Mouse (Mus musculus) hindbrain, embryonic 12.5 days (tissue): ENCODE results near the gene Spata25. TPM values are rescaled to one million over a fixed set of nuclear protein-coding genes. Genes with fewer than 3 reads are reported as not detected.

Experiments
- ATAC-seq: fragments of 200-750 bp; cut with Nextera tagmentation; 2 replicates; pipeline ENCODE4 v1.8.0; 2017; ENCODE audit warnings: moderate TSS enrichment; ENCODE audit not compliant: low FRiP score
- H3K27ac ChIP-seq: fragments of 300-500 bp; sonication (generic); 2 replicates; pipeline ENCODE4 v1.5.1; 2016; ENCODE audit warnings: mild to moderate bottlenecking
- H3K27me3 ChIP-seq: fragments of 300-500 bp; sonication (generic); 2 replicates; pipeline ENCODE4 v1.6.1; 2016; ENCODE audit warnings: mild to moderate bottlenecking
- H3K36me3 ChIP-seq: fragments of 300-500 bp; sonication (generic); 2 replicates; pipeline ENCODE4 v1.6.1; 2016; ENCODE audit warnings: mild to moderate bottlenecking
- H3K4me1 ChIP-seq: fragments of 300-500 bp; sonication (generic); 2 replicates; pipeline ENCODE4 v1.6.1; 2016
- H3K4me2 ChIP-seq: fragments of 300-500 bp; sonication (generic); replicated peaks from 2 replicates; pipeline ENCODE4 v1.6.1; 2016; ENCODE audit warnings: mild to moderate bottlenecking
- H3K4me3 ChIP-seq: fragments of 300-500 bp; sonication (generic); 2 replicates; pipeline ENCODE4 v1.5.1; 2016; ENCODE audit warnings: mild to moderate bottlenecking
- H3K9ac ChIP-seq: fragments of 300-500 bp; sonication (generic); 2 replicates; pipeline ENCODE4 v1.6.1; 2016; ENCODE audit warnings: mild to moderate bottlenecking, moderate library complexity
- H3K9me3 ChIP-seq: fragments of 300-500 bp; sonication (generic); replicated peaks from 2 replicates; pipeline ENCODE4 v1.6.1; 2016; ENCODE audit warnings: mild to moderate bottlenecking
- WGBS: fragments of 180-500 bp; shearing (Covaris S2); methylation state at CpG from one replicate; pipeline ENCODE4 v1.1.7; 2016; 5-methylcytosine and 5-hydroxymethylcytosine counted together
- polyA plus RNA-seq: library from polyadenylated mRNA; unstranded; fragments of >200 nt; fragmentation: Nextera tagmentation; extraction: Ambion mirVana; gene quantifications from 2 replicates; pipeline ENCODE4 v1.2.1, GENCODE M21; 2016

Gene Spata25
- polyA plus RNA-seq, 1 experiment from 2014 or later, result not detected

DNA sequence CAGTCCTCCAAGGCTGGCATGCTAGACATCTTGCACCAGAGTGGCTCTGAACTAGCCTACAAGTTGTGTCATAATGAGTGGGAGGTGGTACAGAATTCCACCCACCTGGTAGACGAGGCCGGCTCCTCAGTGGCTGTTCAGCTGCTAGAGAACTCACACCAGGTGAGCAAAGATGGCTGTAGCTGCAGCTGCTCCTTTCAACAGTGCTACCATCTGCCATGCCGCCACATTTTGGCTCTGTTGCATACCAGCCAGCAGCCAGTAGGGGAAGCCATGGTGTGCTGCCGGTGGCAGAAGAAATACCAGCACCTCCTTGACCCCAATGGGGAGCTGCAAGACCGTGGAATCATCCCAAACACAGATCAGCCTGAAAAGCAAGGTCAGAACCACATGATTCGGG lies 7.3 kb downstream of the Spata25 start:
- WGBS, result 90% methylated on average over 6 of the region's 6 CpGs
- Histone ChIP-seq H3K4me1 (peaks cover 13% of the 10 kb centered on the region), H3K9me3 (no peaks in the 10 kb centered on the region), H3K27me3 (no peaks in the 10 kb centered on the region), H3K9ac (no peak overlapping the region), H3K4me2 (no peak overlapping the region), H3K36me3 (peaks cover 31% of the 10 kb centered on the region), H3K4me3 (no peak overlapping the region), H3K27ac (no peak overlapping the region)
- ATAC-seq, result no peak

DNA sequence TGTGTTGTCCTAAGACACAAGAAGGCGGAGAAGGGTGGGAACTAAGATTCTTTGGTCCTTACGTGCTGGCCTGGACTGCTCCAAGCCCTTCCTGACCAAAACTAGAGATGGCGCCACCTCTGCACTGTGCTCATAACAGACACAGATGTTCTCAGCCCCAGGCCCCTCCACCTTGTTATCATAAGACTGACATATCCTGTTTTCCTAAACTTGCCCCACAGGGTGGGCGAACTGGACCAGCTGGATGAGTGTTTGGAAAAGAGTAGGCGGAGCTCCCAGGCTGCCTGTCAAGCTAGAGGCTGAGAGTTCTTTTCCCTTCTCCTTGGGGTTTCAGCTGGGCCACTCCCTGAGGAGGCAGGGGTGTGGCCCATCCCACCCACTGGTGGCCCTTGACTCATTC lies 10.6 kb downstream of the Spata25 start:
- no peak for ATAC-seq
- Histone ChIP-seq H3K27ac (no peak overlapping the region), H3K36me3 (peaks cover 25% of the 10 kb centered on the region), H3K4me2 (no peak overlapping the region), H3K27me3 (no peaks in the 10 kb centered on the region), H3K4me3 (no peak overlapping the region), H3K9me3 (no peaks in the 10 kb centered on the region), H3K4me1 (peaks cover 6% of the 10 kb centered on the region), H3K9ac (no peak overlapping the region)
- 70% methylated on average over 5 of the region's 5 CpGs for WGBS

DNA sequence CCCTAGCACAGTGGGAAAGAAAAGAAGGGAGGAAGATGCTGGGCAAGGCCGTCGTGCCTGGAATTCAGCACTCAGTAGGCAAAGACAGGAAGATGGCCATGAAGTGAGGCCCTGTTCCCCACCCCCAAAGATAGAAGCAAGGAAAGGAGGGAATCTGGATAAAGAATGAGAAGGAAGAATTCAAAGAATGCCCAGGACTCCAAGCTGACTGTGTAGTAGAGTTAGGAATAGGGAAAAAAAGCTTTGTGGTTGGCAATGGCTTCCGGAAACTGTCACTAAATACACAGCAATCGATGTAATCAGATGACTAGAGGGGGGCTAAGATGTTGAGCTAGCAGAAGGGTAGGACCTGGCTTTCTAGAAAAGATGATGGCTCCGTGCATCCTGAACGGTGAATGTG lies 11.1 kb downstream of the Spata25 start:
- Histone ChIP-seq H3K4me1 (peaks cover 2% of the 10 kb centered on the region), H3K9me3 (no peaks in the 10 kb centered on the region), H3K27ac (no peak overlapping the region), H3K36me3 (peaks cover 25% of the 10 kb centered on the region), H3K4me2 (no peak overlapping the region), H3K9ac (no peak overlapping the region), H3K4me3 (no peak overlapping the region), H3K27me3 (no peaks in the 10 kb centered on the region)
- WGBS, result 79% methylated on average over 6 of the region's 6 CpGs
- ATAC-seq, result no peak

DNA sequence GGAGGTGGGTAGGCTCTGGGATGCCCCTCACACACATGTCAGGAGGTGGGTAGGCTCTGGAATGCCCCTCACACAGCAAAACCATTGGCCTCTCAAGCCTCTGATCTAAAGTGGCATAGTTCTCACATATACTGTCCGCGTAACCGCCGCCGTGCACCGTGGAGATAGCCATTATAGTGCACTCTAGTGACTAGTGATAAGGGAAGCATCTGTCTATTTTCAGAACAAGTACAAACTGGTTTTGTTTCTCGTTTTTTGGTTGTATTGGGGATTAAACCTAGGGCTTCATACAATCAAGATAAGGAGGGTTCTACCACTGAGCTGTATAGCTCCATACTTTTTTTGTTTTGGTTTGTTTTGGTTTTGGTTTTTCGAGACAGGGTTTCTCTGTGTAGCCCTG lies 12.5 kb downstream of the Spata25 start:
- WGBS, result 91% methylated on average over 8 of the region's 8 CpGs
- Histone ChIP-seq H3K9ac (no peak overlapping the region), H3K36me3 (peaks cover 16% of the 10 kb centered on the region), H3K27ac (no peak overlapping the region), H3K9me3 (no peaks in the 10 kb centered on the region), H3K27me3 (no peaks in the 10 kb centered on the region), H3K4me3 (no peak overlapping the region), H3K4me2 (no peak overlapping the region), H3K4me1 (no peaks in the 10 kb centered on the region; the same call in 1 of the 2 replicates)
- no peak for ATAC-seq

DNA sequence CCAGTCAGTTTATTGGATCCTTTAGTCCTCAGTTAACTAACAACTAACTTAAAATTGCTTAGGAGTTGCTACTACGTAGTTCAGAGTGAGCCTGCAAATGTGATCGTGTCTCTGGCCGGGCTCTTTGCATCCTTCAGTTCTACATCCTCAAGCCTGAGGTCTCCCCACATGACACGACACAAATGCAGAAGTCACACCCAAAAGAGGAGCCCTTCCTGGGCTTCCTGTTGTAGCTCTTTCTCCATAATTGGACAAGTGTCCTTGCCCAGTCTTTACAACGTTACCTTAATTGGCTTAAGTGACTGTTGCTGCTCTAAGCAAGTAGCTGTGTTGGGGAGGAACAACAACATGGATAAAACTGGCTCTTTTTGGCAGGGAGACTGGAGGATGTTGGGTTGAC lies 13.0 kb downstream of the Spata25 start:
- H3K27me3 ChIP-seq, result no peaks in the 10 kb centered on the region
- no peak overlapping the region for H3K9ac ChIP-seq
- no peak for ATAC-seq
- H3K36me3 ChIP-seq, result peaks cover 11% of the 10 kb centered on the region
- no peak overlapping the region for H3K4me2 ChIP-seq
- no peak overlapping the region for H3K27ac ChIP-seq
- no peak overlapping the region for H3K4me3 ChIP-seq
- no peaks in the 10 kb centered on the region for H3K9me3 ChIP-seq
- H3K4me1 ChIP-seq, result no peaks in the 10 kb centered on the region; the same call in 1 of the 2 replicates
- 91% methylated on average over 5 of the region's 5 CpGs for WGBS

DNA sequence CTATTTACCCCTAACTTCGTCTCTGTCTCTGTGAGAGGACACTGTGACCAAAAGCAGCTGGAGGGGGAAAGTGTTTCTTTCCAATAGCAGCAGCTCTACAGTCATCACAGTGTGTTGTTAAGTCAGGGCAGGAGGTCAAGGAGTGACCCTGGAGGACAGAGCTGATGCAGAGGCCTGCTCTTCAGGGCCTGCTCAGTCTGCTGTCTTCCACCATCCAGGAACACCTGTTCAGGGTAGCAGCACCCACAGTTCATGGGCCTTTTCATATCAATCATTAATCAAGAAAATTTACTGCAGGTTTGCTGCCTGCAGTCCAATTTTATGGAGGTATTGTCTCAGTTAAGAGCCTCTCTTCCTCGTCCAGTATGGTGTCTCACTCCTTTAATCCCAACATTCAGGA lies 14.8 kb downstream of the Spata25 start:
- Histone ChIP-seq H3K4me1 (no peaks in the 10 kb centered on the region; the same call in 1 of the 2 replicates), H3K4me2 (no peak overlapping the region), H3K9ac (no peak overlapping the region), H3K27me3 (no peaks in the 10 kb centered on the region), H3K9me3 (no peaks in the 10 kb centered on the region), H3K36me3 (peaks cover 17% of the 10 kb centered on the region), H3K27ac (no peak overlapping the region), H3K4me3 (no peak overlapping the region)
- WGBS, result 67% methylated on average over 2 of the region's 2 CpGs
- no peak for ATAC-seq

DNA sequence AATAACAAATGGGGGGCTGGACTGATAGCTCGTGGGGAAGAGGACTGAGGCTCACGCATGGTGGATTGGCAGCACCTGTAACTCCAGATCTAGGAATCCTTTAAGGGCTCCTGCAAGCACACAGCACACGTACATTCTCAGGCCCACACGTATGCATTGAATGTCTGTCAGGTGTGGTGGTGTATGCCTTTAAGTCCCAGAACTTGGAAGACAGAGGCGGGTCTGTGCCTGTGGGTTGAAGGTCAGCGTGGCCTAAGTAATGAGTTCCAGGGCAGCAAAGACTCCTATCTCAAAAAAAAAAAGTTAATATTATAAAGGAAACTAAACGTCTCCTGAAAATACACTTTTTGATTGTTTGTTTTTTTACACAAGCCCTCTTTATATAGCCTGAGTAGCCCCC lies 21.7 kb downstream of the Spata25 start:
- H3K4me2 ChIP-seq, result no peak overlapping the region

DNA sequence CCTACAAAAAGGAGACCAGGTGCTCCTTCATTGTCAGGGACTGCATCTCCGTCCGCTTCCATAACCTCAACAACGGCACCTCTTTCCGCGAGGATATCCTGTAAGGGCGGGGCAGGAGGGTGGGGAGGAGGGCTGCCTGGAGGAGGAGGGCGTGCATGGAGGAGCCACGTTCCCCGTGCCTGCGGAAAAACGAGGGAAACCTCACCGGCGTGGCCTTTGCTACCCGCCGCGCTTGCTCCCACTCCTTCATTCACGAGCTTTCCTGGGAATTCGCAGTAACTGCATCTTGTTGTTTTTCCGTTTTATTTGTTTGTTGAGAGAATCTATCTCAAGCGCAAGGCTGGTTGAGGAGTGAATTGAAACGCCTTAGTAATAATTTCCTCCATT lies 23.0 kb downstream of the Spata25 start:
- Histone ChIP-seq H3K4me2 (peak overlapping the region; percentile 85), H3K27me3 (no peaks in the 10 kb centered on the region), H3K9me3 (no peaks in the 10 kb centered on the region), H3K27ac (peak overlapping the region; percentile 92), H3K36me3 (peaks cover 21% of the 10 kb centered on the region), H3K4me3 (peak overlapping the region; percentile 82), H3K4me1 (peaks cover 25% of the 10 kb centered on the region), H3K9ac (peak overlapping the region; percentile 84)
- 2% methylated on average over 21 of the region's 21 CpGs for WGBS
- ATAC-seq, result peak; percentile 62

More for the DNA sequence above, 21.7 kb downstream of the Spata25 start:
- Histone ChIP-seq H3K9ac (0 out of 2 replicates have a peak overlapping the region, but pooled peaks have one; percentile 18), H3K27ac (no peak overlapping the region), H3K4me3 (no peak overlapping the region), H3K4me1 (peaks cover 25% of the 10 kb centered on the region), H3K27me3 (no peaks in the 10 kb centered on the region), H3K36me3 (peaks cover 14% of the 10 kb centered on the region), H3K9me3 (no peaks in the 10 kb centered on the region)
- ATAC-seq, result no peak
- WGBS, result 81% methylated on average over 7 of the region's 7 CpGs

DNA sequence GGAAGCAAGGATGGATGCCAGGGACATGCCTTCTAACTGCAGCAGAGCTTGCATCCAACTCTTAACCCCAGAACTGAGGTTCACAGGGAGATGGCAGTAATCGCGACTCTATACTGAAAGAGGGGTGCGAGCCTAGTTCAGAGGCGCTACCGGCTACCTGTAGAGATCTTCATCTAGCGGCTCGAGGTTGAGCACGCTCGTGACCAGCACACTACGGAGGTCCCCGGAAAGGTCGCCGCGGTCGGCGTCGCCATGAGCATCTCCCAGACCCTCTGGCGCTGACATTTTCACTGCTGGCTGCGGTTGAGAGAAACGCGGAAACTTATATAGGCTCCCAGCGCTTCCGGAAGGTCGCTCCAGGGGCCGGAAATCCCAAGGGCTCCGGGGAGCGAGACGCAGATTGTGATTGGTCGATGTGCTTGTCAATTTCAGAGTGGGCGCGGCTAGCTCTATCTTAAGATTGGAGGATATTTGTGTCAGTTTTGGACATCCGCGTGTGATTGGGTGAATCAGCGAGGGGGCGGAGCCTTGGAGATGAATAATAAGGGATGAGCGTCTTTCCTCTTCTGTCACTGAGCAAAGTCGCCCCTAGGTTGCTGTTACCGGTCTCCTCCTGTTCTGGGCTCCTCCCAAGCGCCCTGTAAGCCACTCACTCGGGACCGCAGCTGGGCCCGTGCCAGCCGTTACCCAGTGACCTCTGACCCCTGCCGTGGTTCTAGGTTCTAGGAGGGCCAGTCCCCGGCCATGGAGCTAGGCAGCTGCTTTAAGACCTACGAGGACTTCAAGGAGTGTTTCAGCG lies 23.6 kb downstream of the Spata25 start, which contains the start of the genes Acot8 and Zswim3:
TSS of gene Acot8 (minus strand) at position 350 of the 799 bp plus-strand sequence.
TSS of gene Zswim3 (plus strand) at position 566 of the 799 bp plus-strand sequence.
- peak; percentile 95 for ATAC-seq
- no peaks in the 10 kb centered on the region for H3K9me3 ChIP-seq
- peak within 1 kb of the TSS; percentile 92 for H3K27ac ChIP-seq

DNA sequence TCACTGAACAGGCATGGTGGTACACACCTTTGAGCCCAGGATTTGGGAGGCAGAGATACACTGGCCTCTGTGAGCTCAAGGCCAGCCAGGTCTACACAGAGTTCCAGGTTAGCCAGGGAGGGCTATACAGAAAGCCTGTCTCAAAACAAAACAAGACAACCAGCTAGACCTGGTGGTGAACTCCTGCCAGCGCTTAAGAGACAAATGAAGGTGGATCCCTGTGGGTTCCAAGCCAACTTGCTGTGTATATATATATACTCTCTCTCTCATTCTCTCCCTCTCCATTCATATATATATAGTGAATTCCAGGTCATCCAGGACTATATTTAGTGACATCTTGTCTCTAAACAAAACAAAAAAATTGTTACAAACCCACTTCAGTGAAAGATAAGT lies 24.4 kb downstream of the Spata25 start:
- H3K27ac ChIP-seq, result no peak overlapping the region
- WGBS, result 45% methylated on average over 1 of the region's 1 CpGs

More for the DNA sequence above, 23.6 kb downstream of the Spata25 start, which contains the start of the genes Acot8 and Zswim3:
- under 1% methylated on average over 47 of the region's 47 CpGs for WGBS
- Histone ChIP-seq H3K27me3 (no peaks in the 10 kb centered on the region), H3K4me1 (peaks cover 25% of the 10 kb centered on the region), H3K36me3 (peaks cover 24% of the 10 kb centered on the region), H3K4me3 (peak within 1 kb of the TSS; percentile 82), H3K4me2 (peak within 1 kb of the TSS; percentile 85), H3K9ac (peak within 1 kb of the TSS; percentile 84)

DNA sequence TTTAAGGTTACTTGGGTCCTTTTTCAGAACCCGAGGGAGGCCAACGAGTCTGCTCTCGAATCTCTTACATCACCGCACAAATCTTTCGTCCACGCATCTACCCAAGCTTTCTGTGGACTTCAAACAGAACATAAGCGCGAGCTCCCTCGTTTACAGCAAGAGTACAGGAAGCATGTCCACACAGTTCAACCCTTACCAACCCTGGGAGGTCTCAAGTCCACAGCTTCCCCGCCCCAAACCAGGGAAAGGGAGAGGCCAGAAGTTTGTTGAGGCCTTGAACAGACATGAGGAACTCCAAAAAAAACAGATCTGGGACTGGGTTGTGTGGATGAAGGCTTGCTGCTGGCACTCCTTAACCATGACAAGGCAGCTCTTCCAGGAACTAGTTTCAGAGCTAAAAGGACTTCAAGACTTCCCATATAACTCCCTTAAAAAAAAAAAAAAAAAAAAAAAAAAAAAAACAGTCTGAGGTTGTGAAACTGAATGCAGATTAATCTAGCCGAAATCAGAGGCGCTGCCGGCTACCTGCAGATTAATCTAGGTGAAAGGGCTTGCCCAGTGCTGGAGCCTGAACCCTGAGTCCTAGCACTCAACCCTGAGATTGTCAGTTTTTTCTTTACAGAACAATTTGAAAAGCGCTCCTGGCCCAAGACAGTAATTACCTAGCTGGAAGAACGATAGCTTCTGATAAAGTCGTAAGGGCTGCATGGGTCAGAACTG lies 25.0 kb downstream of the Spata25 start:
- H3K27me3 ChIP-seq, result no peaks in the 10 kb centered on the region
- no peak for ATAC-seq
- peaks cover 25% of the 10 kb centered on the region for H3K4me1 ChIP-seq
- H3K9me3 ChIP-seq, result no peaks in the 10 kb centered on the region
- peak overlapping the region; percentile 82 for H3K4me3 ChIP-seq
- H3K9ac ChIP-seq, result peak overlapping the region; percentile 82
- WGBS, result 95% methylated on average over 16 of the region's 16 CpGs
- H3K27ac ChIP-seq, result no peak overlapping the region
- H3K4me2 ChIP-seq, result peak overlapping the region; percentile 80
- H3K36me3 ChIP-seq, result peaks cover 25% of the 10 kb centered on the region

More for the DNA sequence above, 24.4 kb downstream of the Spata25 start:
- H3K4me2 ChIP-seq, result peak overlapping the region; percentile 80
- H3K4me3 ChIP-seq, result peak overlapping the region; percentile 82
- no peak for ATAC-seq
- H3K4me1 ChIP-seq, result peaks cover 25% of the 10 kb centered on the region
- peaks cover 27% of the 10 kb centered on the region for H3K36me3 ChIP-seq
- no peaks in the 10 kb centered on the region for H3K27me3 ChIP-seq
- H3K9me3 ChIP-seq, result no peaks in the 10 kb centered on the region
- H3K9ac ChIP-seq, result peak overlapping the region; percentile 82

DNA sequence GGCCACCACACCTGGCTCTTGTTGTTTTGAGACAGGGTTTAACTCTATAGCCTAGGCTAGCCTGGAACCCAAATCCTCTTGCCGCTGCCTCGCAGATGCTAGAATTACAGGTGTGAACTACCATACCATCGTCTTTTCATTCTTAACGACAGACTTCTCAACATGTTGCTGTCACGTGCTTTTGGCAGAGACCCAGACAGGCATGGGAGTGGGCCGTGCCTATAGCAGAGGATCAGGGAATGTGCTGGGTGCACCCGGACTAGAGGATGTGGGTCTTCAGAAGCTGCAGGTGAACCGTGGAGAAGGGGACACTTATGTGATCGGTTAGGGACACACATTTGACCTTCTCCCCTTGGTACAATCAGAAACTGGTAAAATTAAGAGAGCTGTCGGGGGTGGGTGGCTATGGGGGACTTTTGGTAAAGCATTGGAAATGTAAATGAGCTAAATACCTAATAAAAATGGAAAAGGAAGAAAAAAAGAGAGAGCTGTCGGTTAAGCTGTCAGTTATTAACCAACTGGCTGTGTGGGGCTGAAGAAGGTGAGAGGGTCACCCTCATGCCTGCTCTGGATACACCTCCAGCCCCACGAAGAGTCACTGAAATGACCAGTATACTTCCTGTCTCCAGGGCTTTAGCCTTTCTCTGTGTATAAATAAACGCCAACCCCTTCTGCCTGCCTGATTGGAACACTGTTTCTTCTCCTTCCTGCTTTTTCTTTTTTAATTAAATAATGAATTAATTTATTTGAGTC lies 27.9 kb downstream of the Spata25 start:
- no peak overlapping the region for H3K4me3 ChIP-seq
- no peak overlapping the region for H3K4me2 ChIP-seq
- no peaks in the 10 kb centered on the region for H3K9me3 ChIP-seq
- WGBS, result 96% methylated on average over 13 of the region's 13 CpGs
- no peak overlapping the region for H3K9ac ChIP-seq
- peaks cover 16% of the 10 kb centered on the region for H3K4me1 ChIP-seq
- no peak overlapping the region for H3K27ac ChIP-seq
- no peaks in the 10 kb centered on the region for H3K27me3 ChIP-seq
- peaks cover 45% of the 10 kb centered on the region for H3K36me3 ChIP-seq
- ATAC-seq, result no peak
